Mouse (Mus musculus): ENCODE results near the gene Prrc2b. TPM values are rescaled to one million over a fixed set of nuclear protein-coding genes. Genes with fewer than 3 reads are reported as not detected.

Prrc2b gene
- polyA plus RNA-seq, 1 experiment = 42.7 TPM

- DNase-seq (ENCODE audit: low read depth) = no peak
Observed at GRCm38 (mm10) chr2:32221577-32221976, 70.7 kb downstream of the Prrc2b start.

DNA sequence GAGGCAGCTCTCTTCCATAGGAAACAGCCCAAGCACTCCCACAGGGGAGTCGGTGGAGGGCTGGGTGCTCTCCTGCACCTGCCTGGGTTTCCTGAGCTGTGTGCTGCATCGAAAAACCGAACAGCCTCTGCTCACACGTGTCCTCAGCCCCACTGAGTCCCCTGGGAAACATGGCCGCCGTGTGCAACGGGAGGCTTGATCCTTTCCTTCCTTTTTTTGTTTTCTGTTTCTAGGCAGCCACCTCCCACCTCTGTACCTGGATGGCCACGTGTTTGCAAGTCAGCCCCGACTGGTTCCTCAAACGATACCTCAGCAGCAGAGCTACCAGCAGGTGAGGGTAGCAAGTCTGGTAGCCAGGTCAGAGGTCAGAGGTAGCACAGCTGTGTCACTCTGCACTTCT is 71.2 kb downstream of the Prrc2b start:
- DNase-seq (ENCODE audit: low read depth) = no peak

DNA sequence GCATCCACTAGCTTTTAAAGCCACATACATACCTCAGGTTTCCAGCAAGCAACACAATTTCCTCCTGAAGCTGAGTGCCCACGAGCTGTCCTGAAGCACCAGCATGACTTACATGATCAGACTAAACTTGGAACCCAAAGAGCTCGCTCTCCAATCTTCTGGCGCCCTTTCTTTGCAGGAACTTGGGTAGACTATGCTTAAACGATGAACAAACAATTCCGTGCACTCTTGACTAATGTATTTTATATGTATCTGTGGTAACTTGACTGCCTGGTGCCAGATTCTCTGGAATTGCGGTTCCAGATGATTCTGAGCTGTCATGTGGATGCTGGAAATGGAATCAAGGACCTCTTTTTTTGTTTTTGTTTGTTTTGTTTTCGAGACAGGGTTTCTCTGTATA is 84.6 kb downstream of the Prrc2b start:
- no peak for DNase-seq (ENCODE audit: low read depth)

DNA sequence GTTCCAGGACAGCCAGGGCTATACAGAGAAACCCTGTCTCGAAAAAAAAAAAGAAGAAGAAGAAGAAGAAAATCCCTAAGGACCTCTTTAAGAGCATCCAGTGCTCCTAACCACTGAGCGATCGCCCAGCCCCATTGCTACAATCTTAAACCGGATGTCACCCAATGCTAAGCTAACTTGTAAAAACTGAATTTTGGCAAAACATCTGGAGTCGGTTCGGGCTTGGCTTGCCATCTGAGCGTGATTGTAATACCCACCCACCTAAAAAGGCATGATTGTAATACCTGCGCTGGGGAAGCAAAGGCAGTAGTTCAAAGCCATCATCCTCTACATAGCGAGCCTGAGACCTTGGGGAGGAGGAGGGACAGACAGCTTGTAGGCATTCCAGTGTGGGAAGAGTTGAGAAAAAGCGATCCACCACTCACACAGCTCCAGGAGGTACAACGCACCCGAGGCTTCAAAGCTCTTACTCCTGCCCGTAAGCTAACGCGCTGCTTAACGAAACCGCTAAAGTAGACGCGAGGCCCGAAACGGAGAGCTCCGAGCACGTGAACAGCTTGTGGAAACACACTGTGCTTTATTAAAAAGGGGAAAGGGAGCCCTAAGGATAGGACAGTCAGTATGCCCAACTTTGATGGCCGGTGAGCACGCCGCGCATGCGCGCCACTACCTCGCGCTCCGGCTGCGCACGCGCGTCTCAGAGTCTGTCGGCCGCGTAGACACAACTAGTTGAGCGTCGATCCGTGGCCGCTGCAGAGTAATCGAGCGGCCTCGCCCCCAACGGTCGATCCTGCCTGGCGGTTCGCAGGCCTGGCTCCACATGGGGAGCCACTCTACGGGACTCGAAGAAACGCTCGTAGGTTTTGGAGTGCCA is 85.2 kb downstream of the Prrc2b start, which contains the start of gene Pomt1:
TSS of gene Pomt1 (plus strand) at position 705 of the 874 bp plus-strand sequence.
- DNase-seq (ENCODE audit: low read depth) = no peak

DNA sequence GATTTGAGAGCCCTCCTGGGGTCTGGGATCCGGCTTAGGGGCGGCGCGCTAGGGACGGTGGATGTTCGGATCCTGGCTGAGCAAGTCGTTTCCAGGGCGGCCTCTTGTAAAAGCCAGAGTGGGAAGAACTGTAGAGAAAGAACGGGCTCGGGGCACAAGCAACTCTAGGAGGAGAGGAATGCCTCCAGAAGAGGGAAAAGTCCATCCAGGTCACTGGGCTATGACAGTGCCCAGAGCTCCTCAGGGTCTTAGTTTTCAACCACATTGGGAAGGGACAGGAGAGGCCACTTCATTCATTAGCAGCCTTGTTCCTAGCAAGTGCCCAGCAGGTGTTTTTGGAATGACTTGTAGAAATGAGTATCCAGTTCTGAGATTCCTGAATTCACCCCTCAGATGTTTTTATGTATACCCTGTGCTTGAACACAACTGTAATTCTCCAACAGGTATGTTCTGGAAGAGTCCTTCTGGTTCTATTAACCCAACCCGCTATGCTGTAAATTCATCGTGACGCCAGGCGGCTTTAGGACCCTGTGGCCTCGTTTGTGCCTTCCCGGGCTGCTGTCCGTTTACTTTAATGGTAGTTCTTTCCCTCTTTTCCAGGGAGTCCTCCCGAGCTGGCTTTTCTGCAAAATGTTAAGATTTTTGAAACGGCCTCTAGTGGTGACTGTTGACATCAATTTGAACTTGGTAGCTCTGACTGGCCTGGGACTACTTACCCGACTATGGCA is 86.0 kb downstream of the Prrc2b start:
- DNase-seq (ENCODE audit: low read depth) = no peak

DNA sequence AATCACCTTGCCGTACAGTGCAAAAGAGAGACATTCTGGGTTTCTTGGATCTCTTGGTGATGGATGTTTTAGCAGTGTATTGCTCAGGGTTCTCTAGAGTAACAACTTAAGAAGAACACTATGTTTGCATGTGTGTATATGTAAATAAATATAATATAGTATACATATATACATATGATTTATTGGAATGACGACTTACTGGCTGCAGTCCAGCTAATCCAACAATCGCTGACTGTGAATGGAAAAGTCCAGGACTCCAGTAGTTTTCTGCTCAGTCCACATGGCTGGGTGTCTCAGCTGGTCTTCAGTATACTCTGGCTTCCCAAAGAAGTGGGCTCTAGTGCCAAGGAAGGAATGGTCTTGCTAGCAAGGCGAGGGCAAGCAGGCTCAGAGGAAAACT is 86.7 kb downstream of the Prrc2b start:
- no peak for DNase-seq (ENCODE audit: low read depth)

GRCm38 (mm10) chr2:32238708-32239435 is 88.0 kb downstream of the Prrc2b start:
- DNase-seq (ENCODE audit: low read depth) = no peak

- DNase-seq (ENCODE audit: low read depth) = no peak
Observed at GRCm38 (mm10) chr2:32240591-32240990, 89.7 kb downstream of the Prrc2b start.

GRCm38 (mm10) chr2:32242986-32243385 is 92.1 kb downstream of the Prrc2b start:
- no peak for DNase-seq (ENCODE audit: low read depth)

DNA sequence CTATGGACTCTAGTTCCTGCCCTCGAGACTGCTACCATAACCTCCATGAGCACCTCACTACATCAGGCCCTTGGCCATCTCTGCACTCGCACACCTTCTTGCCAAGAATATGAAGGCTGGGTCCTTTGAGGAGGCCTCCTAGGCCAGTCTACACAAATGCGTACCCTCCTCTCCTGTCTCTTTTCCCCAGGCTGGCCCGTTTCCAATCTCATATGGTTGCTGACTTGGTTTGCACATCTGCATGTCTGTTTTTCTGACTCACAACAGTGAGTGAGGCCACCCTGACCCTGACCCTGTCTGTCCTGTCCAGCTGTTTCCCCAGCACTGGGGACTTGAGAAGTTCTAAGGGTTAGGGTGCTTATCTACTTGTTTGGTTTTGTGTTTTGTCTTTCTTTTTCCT is 95.9 kb downstream of the Prrc2b start:
- no peak for DNase-seq (ENCODE audit: low read depth)

GRCm38 (mm10) chr2:32248377-32249361 is 97.8 kb downstream of the Prrc2b start:
- DNase-seq (ENCODE audit: low read depth) = no peak

GRCm38 (mm10) chr2:32251791-32252527 is 101.1 kb downstream of the Prrc2b start:
- DNase-seq (ENCODE audit: low read depth) = no peak

DNA sequence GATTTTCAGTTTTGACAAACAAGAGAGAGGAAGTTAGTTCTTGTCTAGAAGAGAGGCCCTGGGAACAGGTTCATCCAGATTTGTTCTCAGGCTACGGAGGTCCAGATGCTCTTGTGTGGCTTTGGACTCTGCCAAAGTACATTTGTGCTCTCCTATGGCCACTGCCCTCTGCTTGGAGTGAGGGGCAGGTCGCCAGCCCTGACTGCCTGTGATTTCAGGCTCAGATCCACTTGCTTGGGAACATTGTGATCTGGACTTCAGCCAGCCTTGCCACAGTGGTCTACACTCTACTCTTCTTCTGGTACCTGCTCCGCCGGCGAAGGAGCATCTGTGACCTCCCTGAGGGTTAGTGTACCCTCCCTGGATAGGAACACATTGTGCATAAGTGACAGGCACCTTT is 101.8 kb downstream of the Prrc2b start:
- no peak for DNase-seq (ENCODE audit: low read depth)

DNA sequence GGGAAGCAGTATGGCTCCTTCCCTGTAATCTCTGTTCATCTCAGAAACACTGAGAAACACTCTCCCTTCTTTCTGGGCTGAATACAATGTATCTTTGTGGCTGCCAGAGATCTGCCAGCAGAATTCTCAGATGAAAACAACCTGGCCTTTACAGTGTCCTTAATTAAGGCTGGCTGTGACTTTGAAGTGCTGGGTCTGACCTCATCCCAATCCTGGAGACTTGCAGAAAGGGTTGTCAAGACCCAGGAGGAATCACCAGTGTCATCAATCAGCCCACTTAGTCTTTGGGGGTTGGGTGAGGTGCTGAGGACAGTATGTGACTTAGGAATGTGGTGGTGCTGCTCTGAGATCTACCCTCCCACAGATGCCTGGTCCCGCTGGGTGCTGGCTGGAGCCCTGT is 102.5 kb downstream of the Prrc2b start:
- DNase-seq (ENCODE audit: low read depth) = no peak

- DNase-seq (ENCODE audit: low read depth) = no peak
Observed at GRCm38 (mm10) chr2:32254563-32254962, 103.7 kb downstream of the Prrc2b start.

GRCm38 (mm10) chr2:32256273-32256672 is 105.4 kb downstream of the Prrc2b start:
- DNase-seq (ENCODE audit: low read depth) = no peak

DNA sequence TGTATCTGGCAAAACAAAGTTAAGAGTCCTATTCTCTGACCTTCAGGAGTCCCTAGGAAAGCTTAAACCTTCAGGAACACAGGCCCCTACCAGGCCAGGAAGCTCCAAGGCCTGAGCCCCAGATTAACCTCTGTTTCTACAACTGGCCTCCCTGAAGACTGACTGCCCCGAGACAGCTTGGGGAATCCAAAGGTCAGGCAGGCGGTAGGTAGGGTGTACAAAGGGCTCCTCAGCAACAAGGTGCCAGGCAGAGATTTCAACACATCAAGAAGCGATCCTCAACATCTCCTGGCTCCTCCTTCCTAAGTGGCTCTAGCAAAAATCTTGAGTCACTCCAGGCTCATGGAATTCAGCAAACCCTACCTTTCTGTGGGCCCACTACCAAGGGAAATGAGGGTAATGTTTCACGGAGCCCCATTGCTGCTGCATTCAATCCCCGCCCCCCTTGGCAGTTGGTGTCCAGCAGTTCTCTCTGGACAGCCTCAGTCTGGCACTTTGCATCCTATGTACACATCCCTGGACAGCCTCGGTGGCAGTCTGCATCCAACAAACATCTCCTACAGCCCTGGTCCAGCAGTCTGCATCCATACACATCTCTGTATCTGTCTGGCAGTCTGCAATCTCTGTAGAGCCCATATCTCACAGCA is 108.1 kb downstream of the Prrc2b start:
- no peak for DNase-seq (ENCODE audit: low read depth)

DNA sequence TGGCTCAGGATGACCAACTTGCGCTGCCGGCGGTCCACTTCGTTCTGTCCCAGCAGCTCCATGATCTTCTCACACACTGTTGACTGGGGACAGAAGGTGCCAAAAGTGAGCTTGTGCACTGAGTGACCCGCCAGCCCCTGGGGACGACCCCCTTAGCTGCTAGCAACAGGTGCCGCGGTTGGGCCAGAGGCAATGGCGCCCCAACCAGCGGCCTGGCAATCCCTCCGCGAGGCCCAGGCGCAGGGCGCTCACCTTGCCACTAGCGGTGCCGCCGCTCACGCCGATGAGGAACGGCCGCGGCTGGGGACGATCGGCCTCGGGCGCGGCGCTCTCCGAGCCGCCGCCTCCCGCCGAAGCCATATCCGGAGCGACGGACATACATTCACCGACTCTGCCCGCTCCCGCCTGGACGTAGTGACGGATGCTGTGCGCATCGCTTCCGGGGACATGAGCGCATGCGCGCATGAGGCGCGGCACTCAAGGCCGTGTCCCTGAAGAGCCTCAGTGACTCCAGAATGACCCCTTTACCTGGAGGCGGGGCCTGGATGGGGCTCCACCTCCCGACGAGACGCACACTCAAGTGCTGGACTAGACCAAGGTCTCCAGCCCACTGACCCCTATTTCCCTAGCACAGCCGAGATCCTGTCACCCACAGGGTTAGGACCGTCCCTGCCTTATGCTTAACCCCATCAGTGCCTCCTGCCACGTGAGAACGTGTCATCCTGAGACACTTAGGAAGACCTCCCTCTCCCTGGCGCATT is 109.0 kb downstream of the Prrc2b start, which contains the start of gene Uck1:
TSS of gene Uck1 (minus strand) at position 503 of the 761 bp plus-strand sequence.
- no peak for DNase-seq (ENCODE audit: low read depth)

GRCm38 (mm10) chr2:32260635-32261034 is 109.8 kb downstream of the Prrc2b start:
- DNase-seq (ENCODE audit: low read depth) = no peak
